Mouse (Mus musculus): ENCODE results near the gene Methig1. TPM values are rescaled to one million over a fixed set of nuclear protein-coding genes. Genes with fewer than 3 reads are reported as not detected.
"Not testable (repeated sequence)": the region's sequence is repeated elsewhere in the genome, so short reads cannot be mapped to it uniquely, and the experiment has no call there.

Gene Methig1
- total RNA-seq, 2 experiments from 2014 or later: not detected

GRCm38 (mm10) chr15:100393016-100393415, 40.1 kb downstream of the Methig1 start:
- no peak for DNase-seq (ENCODE audit: low spot score in 2 of 2)

DNA sequence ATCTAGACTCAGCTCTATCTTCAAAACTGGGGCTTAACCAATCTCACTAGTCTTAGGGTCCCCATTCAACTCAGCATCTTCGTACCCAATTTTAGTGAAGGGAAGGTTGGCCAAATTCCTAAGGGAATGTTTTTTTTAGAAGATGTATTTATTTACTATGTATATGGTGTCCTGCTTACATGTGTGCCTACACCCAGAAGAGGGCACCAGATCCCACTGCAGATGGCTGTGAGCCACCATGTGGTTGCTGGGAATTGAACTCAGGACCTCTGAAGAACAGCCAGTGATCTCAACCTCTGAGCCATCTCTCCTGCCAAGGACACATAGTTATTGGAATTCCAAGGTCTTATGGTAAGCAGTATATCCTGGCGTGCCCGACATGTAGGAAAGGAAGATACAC, 42.6 kb downstream of the Methig1 start:
- no peak for DNase-seq (ENCODE audit: low spot score in 2 of 2)

DNA sequence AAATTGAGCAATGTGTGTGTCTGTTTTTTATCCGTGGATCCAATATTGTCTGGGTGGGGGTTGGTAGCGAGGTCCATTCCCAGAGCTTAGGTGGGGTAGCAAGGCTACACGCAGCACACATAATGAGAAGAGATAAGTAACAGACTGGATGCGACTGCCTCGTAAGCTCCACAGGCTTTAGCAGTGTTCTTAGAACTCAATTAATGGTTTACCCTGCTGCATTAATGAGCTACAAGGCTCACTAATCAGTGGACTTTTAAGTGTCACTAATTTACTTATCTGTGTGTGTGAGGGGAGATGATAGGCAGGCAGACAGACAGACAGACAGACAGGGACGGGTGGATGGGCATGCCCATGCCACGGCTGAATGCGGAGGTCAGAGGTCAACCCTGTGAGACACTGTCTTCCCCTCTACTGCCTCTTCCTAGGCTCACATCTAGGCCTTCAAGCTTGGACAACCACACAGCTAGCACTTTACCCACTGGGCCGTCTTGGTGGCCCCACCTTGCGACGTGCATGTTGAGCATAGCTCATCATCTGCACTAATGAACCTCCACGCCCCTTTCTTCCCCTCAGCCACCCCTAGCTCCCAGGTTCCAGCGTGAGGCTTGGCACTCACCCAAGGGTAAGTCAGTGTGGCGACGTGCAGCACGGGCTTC, 47.8 kb downstream of the Methig1 start:
- no peak for DNase-seq (ENCODE audit: low spot score in 2 of 2)

- DNase-seq (ENCODE audit: low spot score in 2 of 2): no peak
These were observed 48.9 kb downstream of the Methig1 start for GRCm38 (mm10) chr15:100401811-100402210.

DNA sequence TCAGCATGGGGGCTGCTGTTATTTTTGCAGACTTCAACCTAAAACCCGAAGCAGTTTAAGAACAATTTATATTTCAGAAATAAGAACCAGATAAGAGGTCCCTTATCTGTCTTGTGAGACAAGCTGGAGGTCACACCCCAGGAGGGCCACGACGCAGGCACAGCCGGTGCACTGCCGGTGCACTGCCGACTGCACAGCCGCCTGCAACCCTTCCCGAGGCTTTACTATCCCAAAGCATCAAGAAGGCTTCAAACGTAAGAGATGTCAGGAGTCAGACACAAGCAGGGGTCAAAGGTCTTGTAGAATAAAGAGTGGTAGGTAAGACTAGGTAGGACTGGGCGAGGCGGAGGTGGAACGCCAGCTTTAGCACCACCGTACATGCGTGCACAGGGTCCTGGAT, 49.4 kb downstream of the Methig1 start:
- DNase-seq (ENCODE audit: low spot score in 2 of 2): no peak

GRCm38 (mm10) chr15:100402798-100403197, 49.8 kb downstream of the Methig1 start:
- DNase-seq (ENCODE audit: low spot score in 2 of 2): no peak

DNA sequence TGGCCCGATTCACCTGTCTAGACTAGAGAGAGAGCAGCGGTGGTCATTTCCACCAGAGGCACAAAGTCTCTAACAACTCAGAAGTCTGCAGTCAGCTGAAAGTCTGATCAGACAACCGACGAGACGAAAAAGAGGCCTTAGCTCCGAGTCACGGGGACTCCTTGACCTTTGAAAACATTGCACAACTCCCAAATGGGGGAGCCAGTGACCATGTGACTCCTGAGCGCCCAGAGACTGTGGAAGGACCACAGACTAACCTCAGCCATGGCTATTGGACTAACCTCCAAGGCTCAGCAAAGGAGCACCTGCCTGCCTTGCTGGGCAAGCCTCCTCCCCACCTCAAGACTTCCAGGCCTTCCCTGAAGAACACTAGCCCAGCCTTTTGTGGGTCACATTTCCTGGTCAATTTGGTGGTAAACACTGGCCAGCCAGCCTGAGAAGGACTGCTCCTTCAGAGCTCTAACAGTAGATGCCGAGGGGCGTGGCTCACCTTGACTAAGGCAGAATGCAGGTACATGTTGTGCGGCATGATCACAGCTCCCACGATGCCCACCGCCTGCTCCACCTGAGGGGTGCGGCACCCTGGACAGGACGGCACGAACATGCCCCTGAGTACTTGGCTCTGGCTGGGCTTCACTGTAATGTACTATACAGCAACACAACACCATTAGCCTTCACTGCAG, 50.5 kb downstream of the Methig1 start:
- DNase-seq (ENCODE audit: low spot score in 2 of 2): no peak

DNA sequence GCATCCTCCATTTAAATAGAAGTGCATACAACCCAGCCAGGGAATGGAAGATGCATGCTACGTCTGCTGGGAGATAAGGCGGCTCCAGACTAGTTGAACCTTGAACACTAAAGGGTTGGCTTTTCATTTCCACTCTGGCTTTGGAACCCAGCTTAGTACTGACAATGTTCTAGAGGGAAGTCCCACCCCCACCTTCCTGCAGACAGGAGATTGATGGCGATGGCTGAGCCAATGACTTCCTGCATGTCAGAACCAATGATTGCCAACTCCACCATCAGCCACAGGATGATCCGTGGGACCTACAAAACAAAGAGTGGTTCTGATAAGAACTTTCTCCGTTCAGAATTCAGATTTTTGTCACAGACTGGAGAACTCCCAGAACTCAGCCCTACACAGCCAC, 53.1 kb downstream of the Methig1 start:
- DNase-seq (ENCODE audit: low spot score in 2 of 2): no peak

- no peak for DNase-seq (ENCODE audit: low spot score in 2 of 2)
These were observed 58.1 kb downstream of the Methig1 start for GRCm38 (mm10) chr15:100410918-100411672.

DNA sequence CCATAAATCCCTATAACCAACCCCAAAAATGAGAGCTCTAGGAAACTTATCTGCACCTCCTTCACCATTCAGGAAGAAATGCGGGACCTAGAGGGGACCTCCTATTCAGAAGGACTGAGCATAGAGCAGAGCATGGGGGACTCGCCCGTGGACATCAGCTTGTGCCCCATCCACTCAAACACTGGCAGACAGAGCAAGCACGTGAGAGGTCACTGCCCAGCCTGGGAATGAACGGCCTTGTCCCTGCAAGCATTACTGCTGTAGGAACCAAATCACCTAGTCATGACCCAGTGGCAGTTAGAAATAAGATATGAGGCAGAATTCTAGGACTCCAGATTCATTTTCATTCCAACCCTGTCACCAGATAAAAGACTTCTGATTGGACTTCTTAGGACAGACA, 58.8 kb downstream of the Methig1 start:
- DNase-seq (ENCODE audit: low spot score in 2 of 2): no peak

DNA sequence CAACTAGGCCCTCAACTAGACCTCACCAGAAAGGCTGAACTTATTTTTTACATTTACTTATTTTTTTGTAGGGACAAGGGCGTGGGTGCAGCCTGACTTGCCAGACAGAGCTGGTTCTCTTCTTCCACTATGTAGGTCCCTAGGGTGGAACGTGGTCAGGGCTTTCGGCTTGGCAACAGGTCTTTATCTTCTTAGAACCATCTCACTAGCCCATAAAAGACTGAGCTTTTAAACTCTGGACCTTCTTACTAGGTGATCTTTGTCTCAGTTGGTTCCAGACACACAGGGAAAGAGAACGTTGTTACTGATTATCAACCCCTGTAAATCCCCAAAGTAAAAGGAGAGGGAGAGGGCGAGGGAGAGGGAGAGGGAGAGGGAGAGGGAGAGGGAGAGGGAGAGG, 60.4 kb downstream of the Methig1 start:
- DNase-seq (ENCODE audit: low spot score in 2 of 2): no peak

GRCm38 (mm10) chr15:100414011-100414410, 61.1 kb downstream of the Methig1 start:
- no peak for DNase-seq (ENCODE audit: low spot score in 2 of 2)

DNA sequence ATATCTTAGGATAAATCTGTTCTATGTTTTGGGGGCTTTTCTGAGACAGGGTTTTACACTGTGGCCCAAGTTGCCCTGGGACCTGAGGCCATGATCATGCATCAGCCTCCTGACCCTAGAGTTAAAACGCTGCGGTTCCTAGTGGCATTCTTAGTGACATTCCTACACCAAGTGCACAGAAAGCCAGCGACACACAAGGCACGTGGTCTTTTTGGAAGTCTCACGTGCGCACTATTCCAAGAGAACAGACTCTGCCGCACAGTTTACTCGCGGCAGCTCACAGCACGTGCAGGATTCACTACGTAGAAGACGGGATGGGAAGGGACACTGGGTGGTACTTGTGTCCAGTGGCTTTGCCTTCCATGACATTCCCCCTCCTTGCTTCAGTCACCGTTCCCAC, 62.0 kb downstream of the Methig1 start:
- DNase-seq (ENCODE audit: low spot score in 2 of 2): no peak

DNA sequence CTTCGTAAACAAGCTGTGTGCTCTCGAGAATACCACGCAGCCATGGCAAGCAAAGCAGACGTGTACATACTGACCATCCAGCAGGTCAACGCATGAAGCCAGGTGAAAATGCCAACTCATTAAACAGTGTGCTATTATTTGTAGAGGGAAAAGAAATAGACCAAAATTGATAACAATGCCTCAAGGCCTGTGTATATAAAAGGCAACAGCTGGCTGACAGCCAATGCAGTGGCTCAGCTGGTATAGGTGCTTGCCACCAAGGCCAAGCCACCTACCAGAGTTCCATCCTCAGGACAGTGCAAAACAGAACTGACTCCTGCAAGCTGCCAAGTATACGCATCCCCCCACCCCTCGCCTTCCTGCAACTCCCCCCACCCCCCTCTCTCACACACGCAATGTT, 62.7 kb downstream of the Methig1 start:
- DNase-seq (ENCODE audit: low spot score in 2 of 2): no peak

DNA sequence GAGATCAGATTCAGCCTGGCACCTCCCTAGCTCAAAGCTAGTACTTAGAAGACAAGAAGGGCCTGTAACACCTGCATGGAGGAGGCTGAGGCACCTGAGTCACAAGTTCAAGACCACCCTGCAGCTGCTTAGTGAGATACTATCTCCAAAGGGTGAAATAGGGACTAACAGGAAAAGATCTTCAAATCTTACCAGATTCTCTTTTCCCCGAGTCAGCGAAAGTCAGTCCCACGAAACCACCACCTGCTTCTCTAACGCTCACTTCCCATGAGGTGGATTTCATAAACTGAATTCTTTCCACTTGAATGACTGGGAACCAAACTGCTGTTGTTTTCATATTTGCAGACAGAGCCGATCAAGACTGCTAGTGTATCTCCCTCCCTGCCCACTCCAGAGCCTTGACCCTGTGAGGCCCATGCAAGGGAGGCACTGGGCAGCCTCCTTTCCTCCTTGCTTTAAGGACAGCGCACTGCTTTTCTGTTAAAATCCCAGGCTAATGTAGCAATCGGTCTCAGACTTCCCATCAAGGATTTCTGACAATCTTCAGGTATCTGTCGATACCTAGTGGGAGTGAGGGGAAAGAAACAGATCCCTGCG, 65.0 kb downstream of the Methig1 start:
- DNase-seq (ENCODE audit: low spot score in 2 of 2): no peak

DNA sequence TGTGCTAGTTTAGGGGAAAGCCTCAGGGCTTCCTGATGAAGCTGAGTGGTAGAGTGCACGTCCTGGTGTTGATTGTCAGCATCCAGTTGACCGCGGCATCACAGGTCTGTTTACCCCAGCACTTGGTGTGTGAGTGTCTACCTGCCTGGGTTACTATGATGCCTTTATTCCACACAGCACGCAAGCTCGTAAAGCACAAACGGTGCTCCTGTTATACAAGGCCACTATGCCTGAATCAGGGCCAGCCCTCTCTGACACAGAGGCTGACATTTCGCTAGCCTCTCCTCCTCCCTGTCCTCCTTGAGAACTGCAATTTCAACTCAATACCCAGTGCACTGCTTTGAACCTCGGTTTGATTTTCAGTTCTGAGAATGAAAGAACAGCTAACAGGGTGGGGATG, 66.4 kb downstream of the Methig1 start:
- no peak for DNase-seq (ENCODE audit: low spot score in 2 of 2)

GRCm38 (mm10) chr15:100419901-100420745, 67.2 kb downstream of the Methig1 start:
- no peak for DNase-seq (ENCODE audit: low spot score in 2 of 2)

DNA sequence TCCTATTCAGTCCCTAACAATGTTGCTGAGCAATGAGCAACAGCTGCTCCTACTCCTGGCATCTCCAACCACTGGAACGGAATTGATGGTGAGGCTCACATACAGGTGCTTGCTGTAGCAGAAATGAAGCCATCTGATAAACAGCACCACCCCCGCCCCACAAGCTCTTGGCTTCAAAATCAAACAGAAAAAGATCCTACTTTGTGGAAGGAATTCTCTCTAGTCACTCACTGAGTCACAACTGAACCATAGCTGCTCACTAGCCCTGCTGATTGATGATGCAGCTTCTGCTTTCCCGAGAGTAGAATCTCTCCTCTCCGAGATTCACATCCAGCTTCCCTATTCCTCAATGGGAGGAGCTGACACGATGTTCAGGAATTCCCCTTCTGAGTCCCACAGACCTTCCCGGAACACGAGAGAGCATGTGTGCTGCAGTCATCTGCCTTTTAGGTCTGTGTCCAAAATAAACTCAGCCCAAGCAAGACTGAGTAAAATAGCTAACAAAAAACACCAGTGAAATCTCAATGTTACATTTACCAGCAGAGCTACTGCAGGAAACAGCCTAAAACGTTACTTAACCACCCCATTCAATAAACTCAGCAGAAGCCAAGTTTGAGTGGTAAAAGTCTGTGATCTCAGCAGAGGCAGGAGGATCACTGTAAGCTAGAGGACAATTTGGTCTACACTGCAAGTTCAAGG, 68.3 kb downstream of the Methig1 start:
- DNase-seq (ENCODE audit: low spot score in 2 of 2): no peak

- not testable (repeated sequence) for DNase-seq (ENCODE audit: low spot score in 2 of 2)
These were observed 68.8 kb downstream of the Methig1 start, which contains the start of gene Gm5475 for GRCm38 (mm10) chr15:100421758-100422197. Gene Gm5475 (plus strand): TSS chr15:100422147.

DNA sequence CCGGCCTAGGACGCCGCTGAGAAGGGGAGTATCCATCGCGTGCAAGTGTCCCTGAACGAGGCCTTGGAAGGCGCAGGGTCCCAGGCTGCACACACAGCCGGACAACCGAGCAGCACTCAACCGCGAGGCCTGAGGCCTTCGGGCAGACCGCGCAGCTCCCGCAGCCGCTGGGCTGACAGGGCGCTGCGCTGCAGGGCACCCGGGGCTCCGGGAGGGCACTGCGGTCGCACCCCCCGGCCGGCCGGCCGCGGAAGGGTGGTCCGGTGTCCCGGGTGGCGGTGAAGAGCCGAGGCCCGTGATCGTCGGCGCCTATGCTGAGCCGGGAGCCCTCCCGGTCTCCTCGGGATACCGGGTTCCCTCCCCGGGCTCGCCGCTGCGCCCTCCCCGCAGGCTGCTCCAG, 69.5 kb downstream of the Methig1 start:
- no peak for DNase-seq (ENCODE audit: low spot score in 2 of 2)

All from gastrocnemius, postnatal 4 days (tissue).